Mouse (Mus musculus): ENCODE results near the gene Ndufb5. TPM values are rescaled to one million over a fixed set of nuclear protein-coding genes. Genes with fewer than 3 reads are reported as not detected.
"Not testable (repeated sequence)": the region's sequence is repeated elsewhere in the genome, so short reads cannot be mapped to it uniquely, and the experiment has no call there.

Gene Ndufb5
- total and polyA plus RNA-seq, 2 experiments from 2014 or later, result 354 to 442 TPM

DNA sequence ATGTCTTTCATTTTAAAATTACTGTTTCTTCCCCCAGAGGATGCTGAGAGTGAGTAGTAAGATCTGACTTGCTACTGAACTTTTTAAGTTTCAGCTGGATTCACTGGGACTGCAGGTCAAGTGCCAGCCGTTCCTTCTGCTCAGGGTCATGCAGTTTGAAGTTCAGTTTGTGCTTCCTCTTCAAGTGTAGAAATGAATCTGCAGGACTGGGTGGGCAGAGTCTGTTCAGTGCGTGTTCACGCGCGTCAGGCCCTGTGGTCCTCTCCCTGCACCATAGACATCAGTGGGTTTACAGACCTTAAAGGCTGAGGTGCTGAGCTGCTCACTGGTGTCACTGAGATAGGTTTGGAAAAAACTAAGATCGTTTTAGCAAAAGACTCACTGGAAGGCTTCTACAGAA, 8.2 kb downstream of the Ndufb5 start:
- H3K9ac ChIP-seq (replicated peaks; ENCODE audit: low read length, poor library complexity, severe bottlenecking), result no peak overlapping the region
- no peak for TF ChIP-seq CTCF (IDR thresholded peaks at IDR 0.05)
- H3K4me2 ChIP-seq (ENCODE audit: low read depth, low read length, poor library complexity, severe bottlenecking), result no peak overlapping the region
- DNase-seq (ENCODE audit: low spot score), result no peak
- ATAC-seq (ENCODE audit: low FRiP score), result no peak
- peaks cover 42% of the 10 kb centered on the region for H3K36me3 ChIP-seq (ENCODE audit: insufficient read depth, low read length)
- no peaks in the 10 kb centered on the region for H3K4me1 ChIP-seq (ENCODE audit: insufficient read depth, low read length)
- H3K27me3 ChIP-seq (ENCODE audit: insufficient read depth, low read length), result no peaks in the 10 kb centered on the region
- no peak overlapping the region for H3K4me3 ChIP-seq (ENCODE audit: low read depth, low read length)
- no peak overlapping the region for H3K27ac ChIP-seq (ENCODE audit: low read depth, low read length)
- WGBS, result 93% methylated on average over 6 of the region's 6 CpGs
- H3K9me3 ChIP-seq (ENCODE audit: low read length), result no peaks in the 10 kb centered on the region

DNA sequence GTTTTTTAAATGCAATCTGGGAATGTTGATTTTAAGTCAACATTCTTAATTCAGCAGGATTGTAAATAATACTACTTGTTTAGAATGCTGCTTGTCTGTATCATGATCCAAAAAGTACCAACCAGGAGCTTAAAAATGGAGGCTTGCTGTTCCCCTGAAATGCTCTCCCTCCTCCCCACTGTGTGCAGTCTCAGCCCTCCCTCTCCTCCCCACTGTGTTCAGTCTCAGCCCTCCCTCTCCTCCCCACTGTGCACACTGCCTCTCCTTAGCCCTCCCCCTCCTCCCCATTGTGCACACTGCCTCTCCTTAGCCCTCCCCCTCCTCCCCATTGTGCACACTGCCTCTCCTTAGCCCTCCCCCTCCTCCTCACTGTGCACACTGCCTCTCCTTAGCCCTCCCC, 8.6 kb downstream of the Ndufb5 start:
- not testable (repeated sequence) for H3K9me3 ChIP-seq (ENCODE audit: low read length); H3K27me3 ChIP-seq (ENCODE audit: insufficient read depth, low read length); ATAC-seq (ENCODE audit: low FRiP score); H3K4me1 ChIP-seq (ENCODE audit: insufficient read depth, low read length); DNase-seq (ENCODE audit: low spot score); H3K27ac ChIP-seq (ENCODE audit: low read depth, low read length); H3K4me3 ChIP-seq (ENCODE audit: low read depth, low read length); H3K4me2 ChIP-seq (ENCODE audit: low read depth, low read length, poor library complexity, severe bottlenecking); H3K9ac ChIP-seq (replicated peaks; ENCODE audit: low read length, poor library complexity, severe bottlenecking)
- H3K36me3 ChIP-seq (ENCODE audit: insufficient read depth, low read length), result peaks cover 46% of the 10 kb centered on the region

DNA sequence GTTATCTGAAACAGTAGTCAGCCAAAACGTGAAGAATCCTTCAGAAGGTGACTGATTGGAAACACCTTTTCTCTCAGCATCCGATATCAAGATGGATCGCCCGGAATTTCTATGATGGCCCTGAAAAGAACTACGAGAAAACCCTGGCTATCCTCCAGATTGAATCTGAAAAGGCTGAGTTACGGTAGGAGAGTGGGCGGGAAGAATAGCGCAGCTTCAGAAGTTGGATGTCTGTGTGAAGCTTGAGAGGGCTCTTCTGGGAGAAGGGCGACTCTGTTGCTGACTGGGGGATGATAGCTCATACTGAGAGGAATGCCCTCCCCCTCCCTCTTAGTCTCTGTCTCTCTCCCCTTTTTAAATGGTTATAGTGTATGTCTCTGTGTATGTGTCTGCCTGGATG, 11.6 kb downstream of the Ndufb5 start:
- H3K36me3 ChIP-seq (ENCODE audit: insufficient read depth, low read length), result peaks cover 61% of the 10 kb centered on the region
- H3K4me1 ChIP-seq (ENCODE audit: insufficient read depth, low read length), result no peaks in the 10 kb centered on the region
- DNase-seq (ENCODE audit: low spot score) (no peak), ATAC-seq (ENCODE audit: low FRiP score) (no peak)
- H3K27ac ChIP-seq (ENCODE audit: low read depth, low read length), result no peak overlapping the region
- no peak overlapping the region for H3K4me3 ChIP-seq (ENCODE audit: low read depth, low read length)
- H3K4me2 ChIP-seq (ENCODE audit: low read depth, low read length, poor library complexity, severe bottlenecking), result no peak overlapping the region
- TF ChIP-seq CTCF (IDR thresholded peaks at IDR 0.05), result no peak
- 92% methylated on average over 9 of the region's 9 CpGs for WGBS
- H3K9me3 ChIP-seq (ENCODE audit: low read length), result no peaks in the 10 kb centered on the region
- no peaks in the 10 kb centered on the region for H3K27me3 ChIP-seq (ENCODE audit: insufficient read depth, low read length)
- H3K9ac ChIP-seq (replicated peaks; ENCODE audit: low read length, poor library complexity, severe bottlenecking), result no peak overlapping the region

DNA sequence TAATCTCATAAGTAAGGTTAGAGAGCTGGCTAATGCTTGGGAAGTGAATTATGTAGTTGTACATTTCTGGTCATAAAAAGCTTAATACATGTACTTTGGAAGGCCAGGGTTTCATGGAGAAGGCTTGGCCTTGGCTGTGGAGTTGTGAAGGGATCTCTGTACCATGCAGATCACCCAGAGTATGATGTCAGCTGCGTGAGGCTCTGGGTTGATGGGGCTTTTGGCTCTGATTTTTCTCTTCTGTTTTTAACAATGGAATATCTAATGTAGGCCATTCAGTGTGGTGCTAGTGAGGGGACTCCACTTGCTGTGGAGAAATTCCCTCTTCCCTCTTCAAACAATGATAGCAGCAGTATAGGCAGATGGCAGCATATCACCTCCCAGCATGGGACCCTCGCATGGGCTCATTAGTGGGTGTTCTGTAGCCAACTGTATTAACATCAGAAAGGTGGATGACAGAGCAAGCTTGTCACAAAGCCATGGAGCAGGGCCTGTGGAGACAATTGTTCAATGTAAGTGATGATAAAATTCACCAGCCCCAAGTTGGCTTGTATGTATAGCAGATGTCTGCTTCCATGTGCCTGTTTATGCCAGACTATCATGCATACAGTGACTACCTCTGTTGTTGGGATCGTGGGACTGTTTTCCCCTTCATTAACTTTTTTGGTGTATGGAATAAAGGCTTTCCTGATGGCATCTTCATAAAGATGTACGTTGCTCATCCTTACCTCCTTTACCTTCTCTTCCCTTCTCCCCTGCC, 13.2 kb downstream of the Ndufb5 start:
- WGBS, result 81% methylated on average over 4 of the region's 4 CpGs
- no peak for ATAC-seq (ENCODE audit: low FRiP score)
- peak; percentile 44 for DNase-seq (ENCODE audit: low spot score)

DNA sequence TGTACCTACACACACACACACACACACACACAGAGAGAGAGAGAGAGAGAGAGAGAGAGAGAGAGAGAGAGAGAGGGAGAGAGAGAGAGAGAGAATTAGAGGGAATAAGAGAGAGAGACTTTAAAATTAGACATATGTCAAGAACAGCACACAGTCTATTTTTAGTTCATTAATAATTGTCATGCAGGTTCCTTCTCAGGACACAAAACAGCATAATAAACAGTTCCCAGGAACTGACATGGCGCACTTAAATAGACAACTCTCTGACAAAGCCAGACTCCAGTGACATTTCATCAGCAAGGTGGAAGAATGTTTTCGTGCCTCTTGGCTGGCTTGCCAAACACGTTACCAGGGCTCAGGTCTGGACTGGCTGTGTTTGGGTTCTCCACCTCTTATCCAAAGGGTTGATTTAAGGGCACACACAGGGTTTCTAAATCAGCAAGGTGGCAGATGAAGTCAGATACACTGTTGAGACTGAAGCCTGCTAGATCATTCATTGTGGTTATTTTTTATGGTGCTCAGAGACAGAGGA, 17.7 kb downstream of the Ndufb5 start:
- Histone ChIP-seq H3K27me3 (ENCODE audit: insufficient read depth, low read length) (no peaks in the 10 kb centered on the region), H3K36me3 (ENCODE audit: insufficient read depth, low read length) (peaks cover 38% of the 10 kb centered on the region), H3K27ac (ENCODE audit: low read depth, low read length) (no peak overlapping the region), H3K4me2 (ENCODE audit: low read depth, low read length, poor library complexity, severe bottlenecking) (no peak overlapping the region), H3K4me1 (ENCODE audit: insufficient read depth, low read length) (no peaks in the 10 kb centered on the region), H3K9ac (replicated peaks; ENCODE audit: low read length, poor library complexity, severe bottlenecking) (no peak overlapping the region), H3K4me3 (ENCODE audit: low read depth, low read length) (no peak overlapping the region), H3K9me3 (ENCODE audit: low read length) (no peaks in the 10 kb centered on the region)
- no peak for TF ChIP-seq CTCF (IDR thresholded peaks at IDR 0.05)
- DNase-seq (ENCODE audit: low spot score) (no peak), ATAC-seq (ENCODE audit: low FRiP score) (no peak)
- 84% methylated on average over 3 of the region's 3 CpGs for WGBS

More for the DNA sequence above, 13.2 kb downstream of the Ndufb5 start:
- H3K4me2 ChIP-seq (ENCODE audit: low read depth, low read length, poor library complexity, severe bottlenecking), result no peak overlapping the region
- H3K9me3 ChIP-seq (ENCODE audit: low read length), result no peaks in the 10 kb centered on the region
- peaks cover 67% of the 10 kb centered on the region for H3K36me3 ChIP-seq (ENCODE audit: insufficient read depth, low read length)
- H3K27me3 ChIP-seq (ENCODE audit: insufficient read depth, low read length), result no peaks in the 10 kb centered on the region
- no peak for TF ChIP-seq CTCF (IDR thresholded peaks at IDR 0.05)
- no peaks in the 10 kb centered on the region for H3K4me1 ChIP-seq (ENCODE audit: insufficient read depth, low read length)
- H3K27ac ChIP-seq (ENCODE audit: low read depth, low read length), result no peak overlapping the region
- H3K4me3 ChIP-seq (ENCODE audit: low read depth, low read length), result no peak overlapping the region
- H3K9ac ChIP-seq (replicated peaks; ENCODE audit: low read length, poor library complexity, severe bottlenecking), result no peak overlapping the region

DNA sequence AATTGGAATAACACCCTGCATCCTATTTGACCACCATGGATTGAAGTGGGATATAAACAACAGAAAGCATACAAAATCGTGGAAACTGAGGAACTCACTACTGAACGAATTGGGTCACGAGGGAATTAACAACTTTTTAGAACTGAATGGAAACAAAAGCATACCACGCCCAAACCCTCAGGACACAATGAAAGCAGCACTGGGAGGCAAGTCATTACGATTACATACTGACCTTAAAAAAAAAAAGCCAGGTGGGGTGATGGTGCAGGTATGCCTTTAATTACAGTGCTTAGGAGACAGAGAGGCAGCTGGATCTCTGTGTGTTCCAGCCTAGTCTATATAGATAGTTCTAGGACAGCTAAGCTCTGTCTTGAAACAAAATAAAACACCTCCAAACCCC, 22.4 kb downstream of the Ndufb5 start:
- ATAC-seq (ENCODE audit: low FRiP score), result no peak

More for the DNA sequence above, 22.4 kb downstream of the Ndufb5 start:
- 76% methylated on average over 5 of the region's 5 CpGs for WGBS
- no peak overlapping the region for H3K27ac ChIP-seq (ENCODE audit: low read depth, low read length)
- H3K9ac ChIP-seq (replicated peaks; ENCODE audit: low read length, poor library complexity, severe bottlenecking), result no peak overlapping the region
- DNase-seq (ENCODE audit: low spot score), result no peak
- no peak overlapping the region for H3K4me2 ChIP-seq (ENCODE audit: low read depth, low read length, poor library complexity, severe bottlenecking)
- no peak for TF ChIP-seq CTCF (IDR thresholded peaks at IDR 0.05)
- H3K4me3 ChIP-seq (ENCODE audit: low read depth, low read length), result no peak overlapping the region
- H3K9me3 ChIP-seq (ENCODE audit: low read length), result no peaks in the 10 kb centered on the region
- H3K4me1 ChIP-seq (ENCODE audit: insufficient read depth, low read length), result no peaks in the 10 kb centered on the region
- H3K27me3 ChIP-seq (ENCODE audit: insufficient read depth, low read length), result no peaks in the 10 kb centered on the region
- no peaks in the 10 kb centered on the region; the same call in 1 of the 2 replicates for H3K36me3 ChIP-seq (ENCODE audit: insufficient read depth, low read length)
